Mouse (Mus musculus): ENCODE data around the gene Derl2.

Gene Derl2

GRCm38 (mm10) chr11:71019201-71020068 lies at the start of gene Derl2, which contains the start of gene Mis12:
Derl2 (minus strand) TSS chr11:71019841.
Mis12 (plus strand) TSS chr11:71019611.
- peak; percentile 99 for DNase-seq (ENCODE audit: low spot score)

- no peak for DNase-seq (ENCODE audit: low spot score)
Observed at GRCm38 (mm10) chr11:71052554-71052953, 32.9 kb upstream of the Derl2 start.

- no peak for DNase-seq (ENCODE audit: low spot score)
Observed at GRCm38 (mm10) chr11:71039526-71040298, 20.1 kb upstream of the Derl2 start.

GRCm38 (mm10) chr11:71033163-71033761 lies 13.6 kb upstream of the Derl2 start, which contains the start of gene 6330403K07Rik:
6330403K07Rik (minus strand) TSS chr11:71033513.
- DNase-seq (ENCODE audit: low spot score) = peak; percentile 44

GRCm38 (mm10) chr11:71032491-71033162 lies 13.0 kb upstream of the Derl2 start:
- no peak for DNase-seq (ENCODE audit: low spot score)

DNA sequence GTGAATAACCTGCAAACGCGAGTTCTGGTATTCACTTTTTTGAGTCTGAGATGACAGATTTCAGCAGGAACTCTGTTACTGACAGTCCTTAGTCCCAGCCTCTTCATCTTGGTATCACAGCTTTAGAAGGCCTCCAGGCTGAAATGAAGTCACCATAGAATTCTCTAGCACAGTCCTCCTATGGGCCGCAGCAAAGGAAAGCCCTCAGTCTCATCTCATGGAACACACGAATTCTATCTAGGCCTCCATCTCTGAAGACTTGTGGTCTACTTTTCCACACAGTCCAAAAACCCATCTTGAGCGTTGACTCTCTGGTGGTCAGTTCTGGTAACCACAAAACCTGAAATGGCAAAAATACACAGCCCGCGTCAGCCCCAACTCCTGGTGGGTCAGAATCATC lies 12.4 kb upstream of the Derl2 start:
- no peak for DNase-seq (ENCODE audit: low spot score)

GRCm38 (mm10) chr11:71029403-71030118 lies 9.9 kb upstream of the Derl2 start:
- DNase-seq (ENCODE audit: low spot score) = no peak

GRCm38 (mm10) chr11:71028280-71028679 lies 8.6 kb upstream of the Derl2 start:
- no peak for DNase-seq (ENCODE audit: low spot score)

- DNase-seq (ENCODE audit: low spot score) = no peak
Observed at GRCm38 (mm10) chr11:71018416-71019200, 1.0 kb downstream of the Derl2 start.

- no peak for DNase-seq (ENCODE audit: low spot score)
Observed at GRCm38 (mm10) chr11:71017051-71017450, 2.6 kb downstream of the Derl2 start.

- no peak for DNase-seq (ENCODE audit: low spot score)
Observed at GRCm38 (mm10) chr11:71012743-71013142, 6.9 kb downstream of the Derl2 start.

- no peak for DNase-seq (ENCODE audit: low spot score)
Observed at GRCm38 (mm10) chr11:71008321-71008720, 11.3 kb downstream of the Derl2 start.

DNA sequence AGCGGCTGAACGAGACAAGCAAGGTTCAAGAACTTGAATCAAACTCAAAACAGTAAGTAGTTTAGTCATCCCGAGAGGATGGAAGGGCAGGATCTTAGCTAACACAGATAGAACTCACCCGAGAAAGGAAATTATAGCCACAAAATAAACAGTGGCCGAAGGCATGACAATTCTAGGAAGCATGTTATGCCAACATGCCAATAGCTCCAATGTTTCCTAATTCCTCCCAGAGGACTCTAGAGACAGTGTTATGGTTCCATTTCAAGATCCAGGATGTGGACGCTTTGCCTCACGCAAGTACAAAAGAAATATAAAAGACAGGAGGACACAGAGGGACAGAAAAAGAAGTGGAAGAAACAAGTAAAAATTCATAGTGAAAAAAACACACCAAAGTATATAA lies 11.8 kb downstream of the Derl2 start:
- no peak for DNase-seq (ENCODE audit: low spot score)

GRCm38 (mm10) chr11:71007026-71007425 lies 12.6 kb downstream of the Derl2 start:
- no peak for DNase-seq (ENCODE audit: low spot score)

DNA sequence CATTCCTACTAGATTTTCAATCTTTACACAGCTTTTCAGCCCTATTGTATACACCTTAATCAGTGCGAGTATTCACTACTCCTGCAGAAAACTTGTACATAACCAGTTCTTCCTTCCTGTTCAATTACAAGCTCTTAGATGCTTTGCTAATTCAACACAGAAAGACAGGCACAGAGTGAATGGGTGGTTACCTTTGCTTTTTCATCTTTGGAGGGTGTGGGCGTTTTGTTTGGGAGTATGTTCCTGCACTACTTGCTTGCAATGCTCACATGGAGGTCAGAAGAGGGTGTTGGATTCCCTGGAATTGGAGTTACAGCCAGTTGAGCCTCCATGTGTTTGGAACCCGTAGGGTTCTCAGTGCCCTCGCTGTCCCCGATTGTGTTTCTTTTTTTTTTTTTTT lies 14.6 kb downstream of the Derl2 start:
- no peak for DNase-seq (ENCODE audit: low spot score)

GRCm38 (mm10) chr11:71004316-71004773 lies 15.3 kb downstream of the Derl2 start, which contains the start of gene Dhx33:
Dhx33 (minus strand) TSS chr11:71004437.
- DNase-seq (ENCODE audit: low spot score) = peak; percentile 96

DNA sequence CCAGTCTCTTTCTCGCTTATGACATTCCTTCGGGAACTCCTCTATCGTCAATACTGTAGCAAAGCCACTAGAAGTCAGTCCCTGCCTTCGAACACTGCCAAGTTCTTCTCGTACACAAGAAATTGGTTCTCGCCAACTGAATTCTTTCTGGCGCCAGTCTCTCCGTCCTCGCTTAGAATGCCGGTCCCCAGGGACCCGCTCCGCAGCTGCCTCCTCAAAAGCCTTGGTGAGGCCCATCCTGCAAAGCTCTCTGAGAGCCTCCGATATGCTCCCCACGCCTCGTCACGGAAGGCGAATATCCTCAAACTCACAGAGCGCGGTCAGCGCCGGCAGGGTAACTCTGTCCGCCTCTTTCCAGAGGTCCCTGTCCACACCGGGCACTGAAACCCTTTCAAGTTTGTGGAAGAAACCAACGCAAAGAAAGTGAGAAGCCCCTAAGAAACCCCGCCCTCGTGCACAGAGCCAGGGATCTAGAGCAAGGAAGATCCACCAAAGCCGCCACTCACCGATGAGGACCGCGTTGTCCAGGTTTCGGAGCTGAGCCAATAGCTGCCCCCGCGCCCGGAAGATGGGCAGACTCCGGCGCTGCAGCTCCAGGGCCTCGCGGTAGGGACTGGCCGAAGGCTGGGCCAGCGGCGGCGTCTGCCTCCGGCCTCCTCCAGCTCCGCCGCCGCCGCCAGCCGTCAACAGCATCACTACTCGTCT lies 15.9 kb downstream of the Derl2 start:
- DNase-seq (ENCODE audit: low spot score) = peak; percentile 52

DNA sequence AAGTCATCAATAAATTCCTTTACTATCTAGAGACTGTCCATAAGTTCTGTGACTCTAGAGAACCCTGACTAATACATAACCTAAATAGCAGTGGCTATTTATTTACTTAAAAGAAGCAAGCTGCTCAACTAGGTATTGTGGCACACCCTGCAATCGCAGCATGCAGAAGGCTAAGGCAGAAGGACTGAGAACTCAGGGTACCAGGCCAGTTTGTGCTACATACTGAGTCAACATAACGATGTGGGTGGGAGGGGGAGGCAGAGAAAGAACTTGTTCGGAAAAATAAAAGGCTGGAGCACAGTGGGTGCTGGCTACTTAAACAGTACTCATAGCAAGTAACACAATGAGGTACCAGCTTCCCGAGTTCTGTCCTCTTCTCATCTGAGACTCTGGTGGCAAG lies 18.5 kb downstream of the Derl2 start:
- DNase-seq (ENCODE audit: low spot score) = no peak

DNA sequence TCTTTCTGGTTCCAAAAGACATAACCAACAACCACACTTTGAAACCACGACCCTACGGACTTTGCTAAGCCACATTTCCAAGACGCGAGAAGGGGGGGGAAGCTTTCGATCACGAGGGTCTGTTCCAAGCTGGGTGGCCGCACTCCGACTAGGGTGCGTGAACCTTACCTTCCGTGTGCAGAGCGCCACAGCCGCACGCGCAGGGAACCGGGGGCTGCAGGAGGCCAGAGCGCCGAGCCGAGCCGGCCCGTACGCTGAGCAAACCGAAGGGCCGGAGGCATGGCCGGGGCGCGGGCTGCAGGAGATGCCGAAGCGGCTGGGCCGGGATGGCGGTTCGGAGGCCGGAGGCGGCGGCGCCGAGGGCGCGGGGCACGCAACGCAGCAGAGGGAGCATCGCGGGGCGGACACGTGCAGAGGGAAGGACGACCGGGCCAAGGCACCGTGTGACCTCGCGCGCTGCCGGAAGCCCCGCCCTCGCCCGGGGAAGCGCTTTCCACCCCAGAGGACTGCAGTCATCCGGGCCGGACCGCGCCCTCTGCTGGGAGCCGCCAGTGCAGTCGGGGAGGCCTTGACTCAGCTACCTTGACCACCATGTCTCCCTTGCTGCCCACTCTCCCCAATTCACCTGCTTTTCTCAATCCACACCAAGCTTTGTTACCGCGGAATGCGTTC lies 36.9 kb downstream of the Derl2 start, which contains the start of gene C1qbp:
Gene C1qbp (minus strand): TSS at position 470 of the 672 bp plus-strand sequence.
- peak; percentile 84 for DNase-seq (ENCODE audit: low spot score)
